Mouse (Mus musculus) v-Abl transformed pro-B cells (cell line): ENCODE measurements around the gene Tmem26.
"Not testable (repeated sequence)": the region's sequence is repeated elsewhere in the genome, so short reads cannot be mapped to it uniquely, and the experiment has no call there.

Experiments
- in situ Hi-C, 2 experiments: fragments of 400-800 bp; cut with MboI; formaldehyde crosslinking; loops; one replicate each; pipeline ENCODE4 v1.15.1; 2025; ENCODE audit not compliant: unreplicated experiment in 2 of 2

Tmem26 gene

GRCm38 (mm10) chr10:68723568-68724360 lies at the start of gene Tmem26:
Tmem26 (plus strand) TSS chr10:68723646.
- in situ Hi-C loops, result no loop called here

- in situ Hi-C loops, result no loop called here
These were observed 44.8 kb upstream of the Tmem26 start for GRCm38 (mm10) chr10:68678678-68679077.

DNA sequence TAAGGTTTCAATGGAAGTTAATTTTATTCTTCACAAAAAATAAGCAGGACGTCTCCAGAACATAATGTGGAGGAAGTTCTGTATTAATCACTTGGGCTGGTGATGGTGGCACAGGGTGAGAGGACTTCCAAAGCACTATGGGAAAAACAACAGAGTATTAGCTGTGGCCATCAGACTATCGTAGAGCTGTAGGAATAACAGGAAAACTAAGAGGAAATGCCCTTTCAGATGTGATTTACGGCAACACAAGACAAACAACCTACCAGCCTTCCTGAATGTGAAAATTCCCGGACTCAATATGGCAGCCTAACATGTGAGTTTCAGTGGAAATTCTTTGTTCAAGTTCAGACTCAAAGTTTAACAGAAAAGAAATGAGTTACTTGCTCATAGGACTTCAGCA lies 42.2 kb upstream of the Tmem26 start:
- in situ Hi-C loops, result no loop called here

DNA sequence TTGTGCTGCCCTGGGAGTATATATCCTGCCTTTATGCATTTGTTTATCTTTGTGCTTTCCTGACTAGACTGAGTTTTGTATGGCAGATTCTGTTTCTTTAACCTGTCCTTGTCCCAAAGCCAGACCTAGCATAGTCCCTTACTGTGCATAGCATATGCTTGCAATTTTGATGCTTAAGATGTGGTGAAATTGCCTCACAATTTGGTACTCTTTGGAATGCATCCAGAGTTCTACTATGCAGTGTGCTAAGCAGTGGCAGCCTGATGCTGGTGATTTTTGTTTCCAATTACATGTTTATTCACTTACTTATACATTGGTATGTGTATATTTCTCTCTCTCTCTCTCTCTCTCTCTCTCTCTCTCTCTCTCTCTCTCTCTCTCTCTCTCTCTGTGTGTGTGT lies 37.9 kb upstream of the Tmem26 start:
- in situ Hi-C loops, result no loop called here

GRCm38 (mm10) chr10:68691116-68691515 lies 32.3 kb upstream of the Tmem26 start:
- in situ Hi-C loops, result no loop called here

- in situ Hi-C loops, result no loop called here
These were observed 31.0 kb upstream of the Tmem26 start for GRCm38 (mm10) chr10:68692401-68692800.

DNA sequence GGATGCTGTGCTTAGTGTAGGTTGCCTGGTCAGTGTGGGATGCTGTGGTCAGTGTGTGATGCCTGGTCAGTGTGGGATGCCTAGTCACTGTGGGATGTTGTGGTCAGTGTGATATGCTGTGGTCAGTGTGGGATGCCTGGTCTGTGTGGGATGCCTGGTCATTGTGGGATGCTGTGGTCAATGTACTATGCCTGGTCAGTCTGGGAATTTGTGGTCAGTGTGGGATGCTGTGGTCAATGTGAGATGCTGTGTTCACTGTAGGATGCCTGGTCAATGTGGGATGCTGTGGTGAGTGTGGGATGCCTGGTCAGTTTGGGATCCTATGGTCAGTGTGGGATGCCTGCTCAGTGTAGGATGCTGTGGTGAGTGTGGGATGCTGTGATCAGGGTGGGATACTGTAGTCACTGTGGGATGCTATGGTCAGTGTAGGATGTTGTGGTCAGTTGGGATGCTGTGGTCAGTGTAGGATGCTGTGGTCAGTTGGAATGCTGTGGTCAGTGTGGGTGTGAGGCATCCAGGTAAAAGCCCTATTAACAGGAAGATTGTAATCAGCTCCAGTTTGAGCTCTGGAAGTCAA lies 27.6 kb upstream of the Tmem26 start:
- in situ Hi-C loops, result no loop called here

DNA sequence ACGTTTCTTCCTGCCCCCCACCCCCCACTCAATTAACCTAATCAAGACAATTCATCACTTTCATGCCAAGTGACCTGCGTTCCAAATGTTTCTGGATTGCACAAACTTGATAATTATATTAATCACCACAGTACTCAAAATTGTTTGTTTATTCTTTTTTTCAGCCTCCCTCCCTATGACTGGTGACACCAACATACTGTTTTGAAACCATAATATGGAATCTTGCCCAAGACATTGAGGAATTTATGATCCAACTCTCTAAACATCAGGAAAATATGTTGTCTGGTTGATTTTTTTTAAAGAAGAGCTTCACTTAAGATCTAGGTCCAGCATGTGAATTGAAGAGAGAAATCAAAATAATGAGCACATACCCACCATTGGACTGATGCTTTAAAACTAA lies 19.2 kb upstream of the Tmem26 start:
- in situ Hi-C loops, result no loop called here

DNA sequence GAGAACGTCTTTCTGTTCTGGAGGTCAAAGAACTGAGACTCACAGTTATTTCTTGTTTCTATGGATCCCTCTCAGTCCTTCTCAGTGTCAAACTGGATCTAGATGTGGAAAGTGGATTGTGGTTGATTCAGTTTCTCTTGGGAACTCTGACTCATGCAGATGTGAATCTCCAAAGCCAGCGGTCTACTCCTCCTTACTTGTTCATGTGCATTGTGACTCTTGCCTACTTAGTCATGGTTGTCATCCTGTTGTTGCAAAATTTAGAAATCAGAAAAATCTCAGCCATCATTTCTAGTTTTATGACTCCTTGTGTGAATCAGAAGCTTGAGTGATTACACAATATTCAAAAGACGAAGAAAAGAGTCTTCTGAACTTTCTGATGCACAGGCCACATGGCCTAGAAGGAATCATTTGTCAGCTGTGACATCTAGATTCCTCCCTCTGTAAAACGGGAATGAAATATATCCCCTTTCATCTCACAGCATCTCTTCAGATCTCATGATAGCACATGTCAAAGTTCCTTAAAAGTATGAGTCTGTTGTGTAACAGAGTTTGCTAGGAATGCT lies 17.9 kb upstream of the Tmem26 start:
- in situ Hi-C loops, result no loop called here

- in situ Hi-C loops, result no loop called here
These were observed 16.2 kb upstream of the Tmem26 start for GRCm38 (mm10) chr10:68707014-68707852.

GRCm38 (mm10) chr10:68712926-68713325 lies 10.5 kb upstream of the Tmem26 start:
- in situ Hi-C loops, result no loop called here

GRCm38 (mm10) chr10:68714302-68714701 lies 9.1 kb upstream of the Tmem26 start:
- in situ Hi-C loops, result no loop called here

GRCm38 (mm10) chr10:68715396-68715795 lies 8.1 kb upstream of the Tmem26 start:
- in situ Hi-C loops, result no loop called here

DNA sequence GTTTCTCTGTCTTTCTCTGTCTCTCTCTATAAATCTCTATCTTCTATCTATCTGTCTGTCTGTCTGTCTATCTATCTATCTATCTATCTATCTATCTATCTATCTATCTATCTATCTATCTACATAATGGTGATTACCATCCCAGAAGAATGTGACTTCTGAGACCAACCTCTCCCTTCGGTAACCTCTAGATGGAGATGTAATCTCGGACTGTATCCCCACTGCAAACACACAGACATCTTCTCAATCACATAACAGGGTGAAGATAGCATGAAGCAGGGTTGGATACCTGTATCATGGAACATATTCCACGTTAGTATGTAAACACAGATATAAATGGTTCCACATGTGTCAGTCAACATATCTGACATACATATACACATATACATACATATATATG lies 5.1 kb upstream of the Tmem26 start:
- in situ Hi-C loops, result no loop called here

DNA sequence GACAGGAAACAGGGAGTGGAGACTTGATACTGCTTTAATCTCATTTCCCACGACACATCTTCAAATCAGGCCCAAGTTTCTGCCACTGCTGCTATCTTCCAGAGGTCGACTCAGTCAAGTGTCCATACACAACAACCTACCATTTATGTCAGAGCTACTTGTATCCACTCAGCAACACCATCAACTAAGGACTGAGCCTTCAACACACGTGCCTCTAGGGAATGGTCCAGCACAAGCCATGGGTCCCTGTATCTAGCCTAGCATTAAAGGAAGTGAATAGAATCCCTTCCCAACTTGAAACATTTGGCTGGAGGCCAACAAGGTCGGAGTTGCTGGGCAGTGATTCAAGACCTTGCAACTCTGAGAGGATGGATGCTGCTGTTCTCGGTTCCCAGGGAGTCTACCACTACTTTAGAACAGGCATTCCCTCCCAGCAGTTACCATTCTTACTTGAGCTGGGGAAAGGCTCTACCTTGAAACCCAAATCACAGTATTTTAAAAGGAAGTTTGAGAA lies 2.5 kb upstream of the Tmem26 start:
- in situ Hi-C loops, result no loop called here

DNA sequence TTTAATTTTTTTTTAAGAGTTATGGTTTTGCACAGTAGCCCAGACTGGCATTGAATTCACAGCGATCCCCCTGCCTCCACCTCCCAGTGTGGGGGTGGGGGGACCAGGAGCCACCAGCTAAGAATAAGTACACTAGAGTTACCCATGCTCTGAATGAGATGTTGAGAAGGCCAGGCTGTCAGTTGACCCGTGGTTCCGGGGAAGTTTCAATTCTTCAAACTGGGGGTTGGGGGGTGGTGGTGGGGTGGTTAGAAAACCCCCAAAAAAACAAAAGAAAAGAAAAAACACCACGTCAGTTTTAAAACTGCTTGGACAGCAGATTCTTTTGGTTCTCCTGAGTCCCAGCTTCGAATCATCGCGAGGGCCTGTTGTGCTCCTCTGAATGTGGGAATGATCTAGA lies 431 bp upstream of the Tmem26 start:
- in situ Hi-C loops, result no loop called here

GRCm38 (mm10) chr10:68724361-68724720 lies 895 bp downstream of the Tmem26 start:
- in situ Hi-C loops, result no loop called here

DNA sequence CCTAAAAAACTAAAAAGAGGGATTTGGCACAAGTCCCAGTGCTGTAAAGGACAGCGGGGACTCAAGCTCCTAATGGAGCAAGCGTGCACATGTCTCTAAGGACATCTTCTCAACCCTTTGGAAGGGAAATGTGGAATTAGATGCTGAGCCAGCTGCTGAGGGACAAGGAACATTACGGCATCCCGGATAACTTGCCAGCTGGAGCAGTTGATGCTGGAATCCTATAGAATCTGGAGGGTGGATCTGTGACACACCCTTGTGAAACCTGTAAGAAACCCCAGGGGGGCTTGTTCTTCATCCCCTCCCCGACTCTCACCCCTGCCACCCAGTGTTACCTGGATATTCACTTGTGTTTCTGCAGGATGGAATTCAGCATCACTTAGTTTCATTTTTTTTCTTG lies 4.0 kb downstream of the Tmem26 start:
- in situ Hi-C loops, result no loop called here

- in situ Hi-C loops, result no loop called here
These were observed 12.2 kb downstream of the Tmem26 start for GRCm38 (mm10) chr10:68735621-68736020.

DNA sequence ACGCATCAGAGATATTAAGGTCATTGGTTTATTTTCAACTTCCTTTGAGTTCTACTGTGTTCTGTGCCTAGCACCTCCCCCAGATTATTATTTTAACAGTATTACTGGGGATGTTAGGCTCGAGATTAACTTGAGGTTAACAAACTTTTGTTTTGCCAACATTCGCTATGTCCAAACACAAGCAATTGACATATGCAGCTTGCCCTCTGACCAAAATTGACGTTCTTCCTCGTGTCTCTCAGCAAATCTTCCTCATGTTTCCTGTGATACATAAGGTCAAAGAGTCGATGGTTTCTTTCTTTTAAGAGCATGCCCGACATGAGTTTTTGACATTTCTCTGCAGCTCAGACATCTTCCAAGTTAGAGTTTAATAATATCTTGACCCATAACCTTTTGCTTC lies 13.9 kb downstream of the Tmem26 start:
- in situ Hi-C loops, result no loop called here

DNA sequence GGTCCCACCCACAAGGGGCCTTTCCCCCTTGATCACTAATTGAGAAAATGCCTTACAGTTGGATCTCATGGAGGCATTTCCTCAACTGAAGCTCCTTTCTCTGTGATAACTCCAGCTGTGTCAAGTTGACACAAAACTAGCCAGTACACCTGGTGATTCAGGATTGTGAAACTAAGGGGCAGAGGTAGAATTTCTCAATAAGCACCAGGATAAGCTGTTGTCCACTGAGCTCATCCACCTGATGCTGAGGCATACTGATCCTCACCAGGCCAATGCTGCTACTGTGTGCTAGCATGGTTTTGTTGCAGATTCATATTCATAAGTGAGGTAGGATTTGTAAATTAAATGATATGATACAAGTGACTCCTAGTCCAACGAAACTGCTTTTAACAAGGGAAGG lies 15.5 kb downstream of the Tmem26 start:
- in situ Hi-C loops, result not testable (repeated sequence)
